ENCODE assay signal across 8 mouse cellular contexts in genomic region chr4:152186205-152187082, GRCm38 (mm10). TPM values are rescaled to one million over a fixed set of nuclear protein-coding genes. Genes with fewer than 3 reads are reported as not detected.
DNase-seq lines count a peak whose midpoint lies in the region; ATAC-seq and TF ChIP-seq lines count a peak whose summit lies in the region.

No protein-coding gene starts in this region.

- peak overlapping the region; percentile 29 for H3K4me3 ChIP-seq in C2C12 (ENCODE audit: insufficient read depth, poor library complexity, severe bottlenecking)
- H3K4me3 ChIP-seq in heart, embryonic 14.5 days (ENCODE audit: control insufficient read depth in 1 of 2, insufficient read depth in 1 of 2, low read depth in 1 of 2, low read length in 2 of 2) = peak overlapping the region; percentile 42 to 49
- H3K4me3 ChIP-seq in liver, embryonic 15.5 days (replicated peaks) = no peak overlapping the region
- H3K4me3 ChIP-seq in stomach, embryonic 15.5 days (replicated peaks) = peak overlapping the region; percentile 35

- no peak for ATAC-seq in heart, embryonic 14.5 days (ENCODE audit: insufficient number of reproducible peaks, insufficient read depth, low FRiP score, low read depth)
- ATAC-seq in liver, embryonic 15.5 days (ENCODE audit: insufficient read depth) = no peak
- ATAC-seq in stomach, embryonic 15.5 days (ENCODE audit: insufficient read depth, low FRiP score, low read depth) = no peak; the same call in 1 of the 2 replicates

- no peak for TF ChIP-seq CTCF in C2C12 (IDR thresholded peaks at IDR 0.05; ENCODE audit: control insufficient read depth, insufficient read depth, insufficient read length)

- H3K4me1 ChIP-seq in heart, embryonic 14.5 days (ENCODE audit: control insufficient read depth in 2 of 2, insufficient read depth in 2 of 2, low read length in 2 of 2) = peaks cover 38 to 54% of the 10 kb centered on the region in 2 experiments
- H3K4me1 ChIP-seq in liver, embryonic 15.5 days (replicated peaks) = peaks cover 52% of the 10 kb centered on the region
- peaks cover 27% of the 10 kb centered on the region for H3K4me1 ChIP-seq in stomach, embryonic 15.5 days

- H3K27ac ChIP-seq in heart, embryonic 14.5 days (replicated peaks in 1 of 2; ENCODE audit: control insufficient read depth in 1 of 2, insufficient read depth in 1 of 2, low read depth in 2 of 2, low read length in 2 of 2) = peak overlapping the region; percentile 98
- H3K27ac ChIP-seq in liver, embryonic 15.5 days (replicated peaks) = peak overlapping the region; percentile 62
- peak overlapping the region; percentile 94 for H3K27ac ChIP-seq in stomach, embryonic 15.5 days

- H3K9ac ChIP-seq in heart, embryonic 14.5 days (ENCODE audit: low read length) = peak overlapping the region; percentile 74
- no peak overlapping the region for H3K9ac ChIP-seq in liver, embryonic 15.5 days
- H3K9ac ChIP-seq in stomach, embryonic 15.5 days = 0 out of 2 replicates have a peak overlapping the region, but pooled peaks have one; percentile 3

- peak overlapping the region; percentile 90 for H3K4me2 ChIP-seq in heart, embryonic 14.5 days (ENCODE audit: low read length)
- H3K4me2 ChIP-seq in liver, embryonic 15.5 days = peak overlapping the region; percentile 40
- peak overlapping the region; percentile 57 for H3K4me2 ChIP-seq in stomach, embryonic 15.5 days

- peak; percentile 45 for DNase-seq in MN1 (ENCODE audit: low spot score)
- no peak for DNase-seq in ovary, postnatal 10 days (ENCODE audit: low spot score)
- DNase-seq in thymus, postnatal 25 days = no peak
- no peak for DNase-seq in cerebellum, postnatal 4 days (ENCODE audit: low spot score in 2 of 2)

- peaks cover 90% of the 10 kb centered on the region for H3K79me2 ChIP-seq in C2C12 (ENCODE audit: control insufficient read depth, insufficient read depth)

- H3ac ChIP-seq in C2C12 (ENCODE audit: control insufficient read depth, insufficient read length, low read depth) = peak overlapping the region; percentile 59

- WGBS in heart, embryonic 14.5 days = 15% methylated on average over 14 of the region's 14 CpGs
- WGBS in liver, embryonic 15.5 days (ENCODE audit: insufficient replicate concordance) = 26% methylated on average over 14 of the region's 14 CpGs
- WGBS in stomach, embryonic 15.5 days = 31% methylated on average over 14 of the region's 14 CpGs

- H3K36me3 ChIP-seq in C2C12 (ENCODE audit: control insufficient read depth, insufficient read depth) = peaks cover 32% of the 10 kb centered on the region
- H3K36me3 ChIP-seq in heart, embryonic 14.5 days (ENCODE audit: control insufficient read depth, insufficient read depth, low read length) = no peaks in the 10 kb centered on the region
- no peaks in the 10 kb centered on the region for H3K36me3 ChIP-seq in liver, embryonic 15.5 days (replicated peaks)
- H3K36me3 ChIP-seq in stomach, embryonic 15.5 days = no peaks in the 10 kb centered on the region

- no peaks in the 10 kb centered on the region for H3K27me3 ChIP-seq in C2C12 (ENCODE audit: control insufficient read depth, insufficient read depth, insufficient read length)
- no peaks in the 10 kb centered on the region for H3K27me3 ChIP-seq in heart, embryonic 14.5 days (ENCODE audit: control insufficient read depth, insufficient read depth, low read length)
- no peaks in the 10 kb centered on the region for H3K27me3 ChIP-seq in liver, embryonic 15.5 days
- no peaks in the 10 kb centered on the region for H3K27me3 ChIP-seq in stomach, embryonic 15.5 days (replicated peaks)

- peaks cover 68% of the 10 kb centered on the region for H3K79me3 ChIP-seq in C2C12 (ENCODE audit: low read depth)

- no peaks in the 10 kb centered on the region for H3K9me3 ChIP-seq in heart, embryonic 14.5 days (ENCODE audit: control insufficient read depth, low read length)
- H3K9me3 ChIP-seq in liver, embryonic 15.5 days (replicated peaks) = no peaks in the 10 kb centered on the region
- H3K9me3 ChIP-seq in stomach, embryonic 15.5 days = no peaks in the 10 kb centered on the region

TF ChIP-seq in C2C12, 6 proteins besides CTCF, POLR2A, EP300 and RAD21:
- TF ChIP-seq USF1 (IDR thresholded peaks at IDR 0.05; ENCODE audit: low read depth) (peak; percentile 90), MYOD1 (IDR thresholded peaks at IDR 0.05; ENCODE audit: control insufficient read depth, insufficient read length, low read depth) (peak; percentile 36), CEBPB (IDR thresholded peaks at IDR 0.05; ENCODE audit: low read depth) (peak; percentile 66), MYOG (IDR thresholded peaks at IDR 0.05; ENCODE audit: control insufficient read depth, extremely low read depth, insufficient read length) (no peak), FOSL1 (IDR thresholded peaks at IDR 0.05; ENCODE audit: insufficient read depth, low read length, poor library complexity, severe bottlenecking) (peak; percentile 2), MAX (IDR thresholded peaks at IDR 0.05) (peak; percentile 88)
TF ChIP-seq in C2C12: peak in this region for 5.

RNA-seq across cellular contexts. Expression of gene Acot7, which starts 8.5 kb away (rescaled TPM):
- polyA plus RNA-seq in C2C12 (2012; fragmentation: generic; extraction: Trizol) = 344 TPM
- polyA plus RNA-seq in heart, embryonic 14.5 days (2014; fragmentation: Nextera tagmentation; extraction: Ambion mirVana) = 62.8 and 72.9 TPM in 2 replicates
- 14.0 and 14.2 TPM in 2 replicates for polyA plus RNA-seq in liver, embryonic 15.5 days (2015; fragmentation: Nextera tagmentation; extraction: Ambion mirVana)
- 60.0 and 63.1 TPM in 2 replicates for polyA plus RNA-seq in stomach, embryonic 15.5 days (2015; fragmentation: Nextera tagmentation; extraction: Ambion mirVana)

RNA-seq across cellular contexts. Expression of gene Hes2, which starts 27.8 kb away (rescaled TPM):
- polyA plus RNA-seq in C2C12 (2012; fragmentation: generic; extraction: Trizol) = not detected
- polyA plus RNA-seq in heart, embryonic 14.5 days (2014; fragmentation: Nextera tagmentation; extraction: Ambion mirVana) = not detected in 2 replicates
- 0.14 TPM in 1 of 2 replicates, not detected in the other for polyA plus RNA-seq in liver, embryonic 15.5 days (2015; fragmentation: Nextera tagmentation; extraction: Ambion mirVana)
- 0.43 and 0.44 TPM in 2 replicates for polyA plus RNA-seq in stomach, embryonic 15.5 days (2015; fragmentation: Nextera tagmentation; extraction: Ambion mirVana)

RNA-seq across cellular contexts. Expression of gene Espn, which starts 34.3 kb away (rescaled TPM):
- polyA plus RNA-seq in C2C12 (2012; fragmentation: generic; extraction: Trizol) = 0.97 TPM
- polyA plus RNA-seq in heart, embryonic 14.5 days (2014; fragmentation: Nextera tagmentation; extraction: Ambion mirVana) = 0.63 and 0.76 TPM in 2 replicates
- polyA plus RNA-seq in liver, embryonic 15.5 days (2015; fragmentation: Nextera tagmentation; extraction: Ambion mirVana) = 1.5 and 2.0 TPM in 2 replicates
- 15.9 and 19.2 TPM in 2 replicates for polyA plus RNA-seq in stomach, embryonic 15.5 days (2015; fragmentation: Nextera tagmentation; extraction: Ambion mirVana)

Comparison
In these comparisons a context has a peak if more than half of its experiments do, and no peak if none do; other contexts are left out.
1. H3K4me2 ChIP-seq: peak in every context shown above with its lines; median percentile 90 in heart, embryonic 14.5 days; 57 in stomach, embryonic 15.5 days; 40 in liver, embryonic 15.5 days.